Mouse (Mus musculus) liver, adult 2 months (tissue): ENCODE measurements around the gene Hist1h2ag.

Experiments used
- CTCF ChIP-seq: fragments of 200-500 bp; IDR thresholded peaks from 2 replicates; pipeline ENCODE4 v1.5.1; 2011; ENCODE audit warnings: low read depth, low read length, control low read depth
- POLR2A ChIP-seq: fragments of 200-500 bp; IDR thresholded peaks from 2 replicates; pipeline ENCODE4 v1.6.1; 2011; ENCODE audit warnings: low read length, control low read depth; ENCODE audit not compliant: insufficient read depth; ENCODE audit errors: extremely low read depth

- no peak for TF ChIP-seq POLR2A
- no peak for TF ChIP-seq CTCF
Observed at GRCm38 (mm10) chr13:22051523-22051859, 8.7 kb upstream of the Hist1h2ag start.
